Mouse (Mus musculus) forebrain, embryonic 16.5 days (tissue): ENCODE data around the gene Rbl1. TPM values are rescaled to one million over a fixed set of nuclear protein-coding genes. Genes with fewer than 3 reads are reported as not detected.
"Not testable (repeated sequence)": the region's sequence is repeated elsewhere in the genome, so short reads cannot be mapped to it uniquely, and the experiment has no call there.

ENCODE experiments used
- ATAC-seq: fragments of 200-750 bp; cut with Nextera tagmentation; 2 replicates; pipeline ENCODE4 v1.8.0; 2017; ENCODE audit warnings: mild to moderate bottlenecking, moderate library complexity
- H3K27ac ChIP-seq: fragments of 300-500 bp; sonication (generic); 2 replicates; pipeline ENCODE4 v1.5.1; 2014; ENCODE audit warnings: low read length, control low read depth
- H3K27me3 ChIP-seq: fragments of 300-500 bp; sonication (generic); replicated peaks from 2 replicates; pipeline ENCODE4 v1.6.1; 2014; ENCODE audit warnings: low read length; ENCODE audit not compliant: control insufficient read depth, insufficient read depth
- H3K36me3 ChIP-seq: fragments of 300-500 bp; sonication (generic); 2 replicates; pipeline ENCODE4 v1.6.1; 2014; ENCODE audit not compliant: control insufficient read depth, insufficient read depth
- H3K4me1 ChIP-seq: fragments of 300-500 bp; sonication (generic); replicated peaks from 2 replicates; pipeline ENCODE4 v1.6.1; 2014; ENCODE audit warnings: low read length; ENCODE audit not compliant: control insufficient read depth, insufficient read depth
- H3K4me2 ChIP-seq: fragments of 300-500 bp; sonication (generic); 2 replicates; pipeline ENCODE4 v1.6.1; 2014; ENCODE audit warnings: mild to moderate bottlenecking, low read length, control low read depth
- H3K4me3 ChIP-seq: fragments of 300-500 bp; sonication (generic); replicated peaks from 2 replicates; pipeline ENCODE4 v1.5.1; 2014; ENCODE audit warnings: mild to moderate bottlenecking, low read length, control low read depth
- H3K9ac ChIP-seq: fragments of 300-500 bp; sonication (generic); replicated peaks from 2 replicates; pipeline ENCODE4 v1.6.1; 2014; ENCODE audit warnings: low read depth, low read length, control low read depth
- H3K9me3 ChIP-seq: fragments of 300-500 bp; sonication (generic); 2 replicates; pipeline ENCODE4 v1.6.1; 2016; ENCODE audit warnings: low read length; ENCODE audit not compliant: control insufficient read depth
- WGBS: fragments of 180-500 bp; shearing (Covaris S2); extraction: QIAGEN DNeasy Blood & Tissue Kit; methylation state at CpG from one replicate; pipeline ENCODE4 v1.1.7; 2014; 5-methylcytosine and 5-hydroxymethylcytosine counted together
- polyA plus RNA-seq: library from polyadenylated mRNA; unstranded; fragments of >200 nt; fragmentation: Nextera tagmentation; extraction: Ambion mirVana; gene quantifications from 2 replicates; pipeline ENCODE4 v1.2.1, GENCODE M21; 2015

Rbl1 gene
- polyA plus RNA-seq, 1 experiment from 2014 or later, result 11.1 TPM

- H3K36me3 ChIP-seq, result peaks cover 9% of the 10 kb centered on the region
These were observed 28.1 kb downstream of the Rbl1 start for GRCm38 (mm10) chr2:157176248-157176647.

GRCm38 (mm10) chr2:157174416-157174815, 29.9 kb downstream of the Rbl1 start:
- Histone ChIP-seq H3K9me3 (no peaks in the 10 kb centered on the region), H3K4me2 (no peak overlapping the region), H3K27me3 (no peaks in the 10 kb centered on the region), H3K27ac (no peak overlapping the region), H3K36me3 (peaks cover 9% of the 10 kb centered on the region), H3K9ac (no peak overlapping the region), H3K4me1 (peaks cover 3% of the 10 kb centered on the region; the same call in 1 of the 2 replicates), H3K4me3 (no peak overlapping the region)
- 85% methylated on average over 5 of the region's 5 CpGs for WGBS
- ATAC-seq, result no peak

More at GRCm38 (mm10) chr2:157176248-157176647, 28.1 kb downstream of the Rbl1 start:
- Histone ChIP-seq H3K27ac (no peak overlapping the region), H3K4me3 (no peak overlapping the region), H3K4me2 (no peak overlapping the region), H3K9me3 (no peaks in the 10 kb centered on the region), H3K4me1 (no peaks in the 10 kb centered on the region), H3K27me3 (no peaks in the 10 kb centered on the region), H3K9ac (no peak overlapping the region)
- no peak for ATAC-seq
- WGBS, result 91% methylated on average over 3 of the region's 3 CpGs

- Histone ChIP-seq H3K27ac (no peak overlapping the region), H3K4me1 (peaks cover 3% of the 10 kb centered on the region; the same call in 1 of the 2 replicates), H3K9ac (no peak overlapping the region), H3K27me3 (no peaks in the 10 kb centered on the region), H3K4me2 (no peak overlapping the region), H3K4me3 (no peak overlapping the region), H3K9me3 (no peaks in the 10 kb centered on the region), H3K36me3 (peaks cover 9% of the 10 kb centered on the region)
- 95% methylated on average over 6 of the region's 6 CpGs for WGBS
- ATAC-seq, result no peak
These were observed 30.8 kb downstream of the Rbl1 start for GRCm38 (mm10) chr2:157173555-157173954.

GRCm38 (mm10) chr2:157172984-157173383, 31.4 kb downstream of the Rbl1 start:
- Histone ChIP-seq H3K27me3 (no peaks in the 10 kb centered on the region), H3K4me1 (peaks cover 3% of the 10 kb centered on the region; the same call in 1 of the 2 replicates), H3K27ac (no peak overlapping the region), H3K9me3 (no peaks in the 10 kb centered on the region), H3K36me3 (peaks cover 9% of the 10 kb centered on the region), H3K4me2 (no peak overlapping the region), H3K9ac (no peak overlapping the region), H3K4me3 (no peak overlapping the region)
- no peak for ATAC-seq
- WGBS, result 96% methylated on average over 6 of the region's 6 CpGs

- Histone ChIP-seq H3K9me3 (no peaks in the 10 kb centered on the region), H3K4me2 (no peak overlapping the region), H3K9ac (no peak overlapping the region), H3K27ac (no peak overlapping the region), H3K4me1 (peaks cover 3% of the 10 kb centered on the region; the same call in 1 of the 2 replicates), H3K36me3 (peaks cover 7% of the 10 kb centered on the region; the same call in 1 of the 2 replicates), H3K27me3 (no peaks in the 10 kb centered on the region), H3K4me3 (no peak overlapping the region)
- ATAC-seq, result no peak
- 52% methylated on average over 6 of the region's 6 CpGs for WGBS
These were observed 33.7 kb downstream of the Rbl1 start for GRCm38 (mm10) chr2:157170626-157171025.

- Histone ChIP-seq H3K36me3 (peaks cover 5% of the 10 kb centered on the region; the same call in 1 of the 2 replicates), H3K4me3 (no peak overlapping the region), H3K27ac (no peak overlapping the region), H3K9me3 (no peaks in the 10 kb centered on the region), H3K4me2 (no peak overlapping the region), H3K27me3 (no peaks in the 10 kb centered on the region), H3K4me1 (peaks cover 3% of the 10 kb centered on the region; the same call in 1 of the 2 replicates), H3K9ac (no peak overlapping the region)
- ATAC-seq, result peak; percentile 69
- WGBS, result 17% methylated on average over 5 of the region's 5 CpGs
These were observed 34.2 kb downstream of the Rbl1 start for GRCm38 (mm10) chr2:157170166-157170565.

- no peak overlapping the region for H3K9ac ChIP-seq
- no peak overlapping the region for H3K4me3 ChIP-seq
- ATAC-seq, result no peak
- H3K9me3 ChIP-seq, result no peaks in the 10 kb centered on the region
- no peaks in the 10 kb centered on the region for H3K27me3 ChIP-seq
- no peak overlapping the region for H3K4me2 ChIP-seq
- H3K36me3 ChIP-seq, result peaks cover 8% of the 10 kb centered on the region; the same call in 1 of the 2 replicates
- H3K4me1 ChIP-seq, result peaks cover 3% of the 10 kb centered on the region; the same call in 1 of the 2 replicates
- H3K27ac ChIP-seq, result no peak overlapping the region
- 88% methylated on average over 12 of the region's 12 CpGs for WGBS
These were observed 37.8 kb downstream of the Rbl1 start for GRCm38 (mm10) chr2:157166371-157167080.

GRCm38 (mm10) chr2:157165312-157166224, 38.8 kb downstream of the Rbl1 start:
- peaks cover 12% of the 10 kb centered on the region for H3K36me3 ChIP-seq
- not testable (repeated sequence) for H3K4me1 ChIP-seq, H3K27ac ChIP-seq, H3K4me3 ChIP-seq, H3K27me3 ChIP-seq, H3K9me3 ChIP-seq, ATAC-seq, H3K4me2 ChIP-seq, H3K9ac ChIP-seq

GRCm38 (mm10) chr2:157164101-157164500, 40.2 kb downstream of the Rbl1 start:
- Histone ChIP-seq H3K9ac (no peak overlapping the region), H3K27me3 (no peaks in the 10 kb centered on the region), H3K4me1 (no peaks in the 10 kb centered on the region), H3K4me3 (no peak overlapping the region), H3K27ac (no peak overlapping the region), H3K9me3 (no peaks in the 10 kb centered on the region), H3K36me3 (peaks cover 15% of the 10 kb centered on the region), H3K4me2 (no peak overlapping the region)
- 92% methylated on average over 2 of the region's 2 CpGs for WGBS
- ATAC-seq, result no peak
